16 mouse cellular contexts compared by ENCODE assay signal in genomic region chr5:120389973-120390372, GRCm38 (mm10). TPM values are rescaled to one million over a fixed set of nuclear protein-coding genes. Genes with fewer than 3 reads are reported as not detected.
"Had no signal": no experiment of that assay in that cellular context is flagged by ENCODE, and none has a peak within 500 bp of the region (broad histone marks: within the 10 kb centered on the region; RNA-seq: fewer than 3 reads in every experiment).

No protein-coding gene starts in this region.

- H3K36me3 ChIP-seq: kidney, embryonic 15.5 days; limb, embryonic 15.5 days; liver, embryonic 12.5 days; lung, embryonic 15.5 days; midbrain, embryonic 10.5 days had no signal

- H3K4me1 ChIP-seq: kidney, embryonic 15.5 days; limb, embryonic 15.5 days; liver, embryonic 12.5 days; lung, embryonic 15.5 days had no signal

- ATAC-seq: intestine, embryonic 16.5 days; liver, embryonic 12.5 days had no signal

- H3K9ac ChIP-seq: kidney, embryonic 15.5 days; limb, embryonic 15.5 days; liver, embryonic 12.5 days; lung, embryonic 15.5 days had no signal

- H3K4me3 ChIP-seq: kidney, embryonic 15.5 days; left cerebral cortex, adult 2 months; limb, embryonic 15.5 days; liver, embryonic 12.5 days; lung, embryonic 15.5 days; midbrain, embryonic 10.5 days; myocyte had no signal

- H3K9me3 ChIP-seq: kidney, embryonic 15.5 days; limb, embryonic 15.5 days; liver, embryonic 12.5 days; lung, embryonic 15.5 days; midbrain, embryonic 10.5 days had no signal

- H3K4me2 ChIP-seq: kidney, embryonic 15.5 days; limb, embryonic 15.5 days; liver, embryonic 12.5 days; lung, embryonic 15.5 days had no signal

- DNase-seq: kidney, adult 2 months; kidney, postnatal 14 days; lung, postnatal 4 days; right cerebral cortex, adult 18-20 months; right cerebral cortex, postnatal 25 days; thymus, postnatal 36 days had no signal

- H3K27ac ChIP-seq: kidney, embryonic 15.5 days; left cerebral cortex, adult 2 months; limb, embryonic 15.5 days; liver, embryonic 12.5 days; lung, embryonic 15.5 days; midbrain, embryonic 10.5 days had no signal

RNA-seq across cellular contexts. Expression of gene Lhx5, which starts 41.5 kb away (rescaled TPM):
- polyA plus RNA-seq: intestine, embryonic 16.5 days; kidney, adult 2 months; kidney, embryonic 15.5 days; limb, embryonic 11.5 days; limb, embryonic 15.5 days; liver, embryonic 12.5 days; liver, embryonic 16.5 days; myocyte had no signal
